Mouse (Mus musculus) hindbrain, embryonic 11.5 days (tissue): ENCODE measurements around the gene Six1. TPM values are rescaled to one million over a fixed set of nuclear protein-coding genes. Genes with fewer than 3 reads are reported as not detected.
A peak's percentile ranks its signal among the peaks of the same experiment; 100 is the strongest.
"Not testable (repeated sequence)": the region's sequence is repeated elsewhere in the genome, so short reads cannot be mapped to it uniquely, and the experiment has no call there.

Experiments used
- ATAC-seq: fragments of 200-750 bp; cut with Nextera tagmentation; 2 replicates; pipeline ENCODE4 v1.8.0; 2017; ENCODE audit warnings: mild to moderate bottlenecking, moderate TSS enrichment, moderate library complexity; ENCODE audit not compliant: low FRiP score
- DNase-seq: peaks from one replicate; pipeline ENCODE4 v3.0.0-alpha.2; 2015; ENCODE audit warnings: low spot score
- H3K27ac ChIP-seq: fragments of 300-500 bp; sonication (generic); 2 replicates; pipeline ENCODE4 v1.5.1; 2014; ENCODE audit warnings: mild to moderate bottlenecking, low read depth, low read length
- H3K27me3 ChIP-seq: fragments of 300-500 bp; sonication (generic); 2 replicates; pipeline ENCODE4 v1.6.1; 2014; ENCODE audit warnings: mild to moderate bottlenecking, low read length, moderate library complexity, mixed read lengths; ENCODE audit not compliant: control insufficient read depth, insufficient read depth
- H3K36me3 ChIP-seq: fragments of 300-500 bp; sonication (generic); 2 replicates; pipeline ENCODE4 v1.6.1; 2014; ENCODE audit warnings: mild to moderate bottlenecking, low read length, moderate library complexity, mixed read lengths; ENCODE audit not compliant: control insufficient read depth, insufficient read depth
- H3K4me1 ChIP-seq: fragments of 300-500 bp; sonication (generic); replicated peaks from 2 replicates; pipeline ENCODE4 v1.6.1; 2014; ENCODE audit warnings: low read length, mixed read lengths; ENCODE audit not compliant: control insufficient read depth, insufficient read depth
- H3K4me2 ChIP-seq: fragments of 300-500 bp; sonication (generic); replicated peaks from 2 replicates; pipeline ENCODE4 v1.6.1; 2014; ENCODE audit warnings: mild to moderate bottlenecking, low read depth, low read length
- H3K4me3 ChIP-seq: fragments of 300-500 bp; sonication (generic); 2 replicates; pipeline ENCODE4 v1.5.1; 2014; ENCODE audit warnings: low read depth, low read length
- H3K9ac ChIP-seq: fragments of 300-500 bp; sonication (generic); 2 replicates; pipeline ENCODE4 v1.6.1; 2014; ENCODE audit warnings: low read depth, low read length
- H3K9me3 ChIP-seq: fragments of 300-500 bp; sonication (generic); 2 replicates; pipeline ENCODE4 v1.6.1; 2016; ENCODE audit warnings: low read length; ENCODE audit not compliant: control insufficient read depth
- WGBS: fragments of 180-500 bp; shearing (Covaris S2); extraction: QIAGEN DNeasy Blood & Tissue Kit; methylation state at CpG from one replicate; pipeline ENCODE4 v1.1.7; 2014; 5-methylcytosine and 5-hydroxymethylcytosine counted together
- polyA plus RNA-seq: library from polyadenylated mRNA; unstranded; fragments of >200 nt; fragmentation: Nextera tagmentation; extraction: Ambion mirVana; gene quantifications from 2 replicates; pipeline ENCODE4 v1.2.1, GENCODE M21; 2014

The Six1 gene
- polyA plus RNA-seq, 1 experiment from 2014 or later: 24.6 TPM

- no peak for ATAC-seq
- Histone ChIP-seq H3K9me3 (no peaks in the 10 kb centered on the region), H3K36me3 (no peaks in the 10 kb centered on the region), H3K4me1 (no peaks in the 10 kb centered on the region), H3K27ac (no peak overlapping the region), H3K27me3 (no peaks in the 10 kb centered on the region), H3K9ac (no peak overlapping the region), H3K4me2 (no peak overlapping the region), H3K4me3 (no peak overlapping the region)
- no peak for DNase-seq
- WGBS: 24% methylated on average over 11 of the region's 11 CpGs
Observed at GRCm38 (mm10) chr12:73085739-73086630, 32.3 kb upstream of the Six1 start.

GRCm38 (mm10) chr12:73083773-73084172 is 30.1 kb upstream of the Six1 start:
- H3K4me1 ChIP-seq: no peaks in the 10 kb centered on the region
- no peaks in the 10 kb centered on the region for H3K9me3 ChIP-seq
- ATAC-seq (no peak), DNase-seq (no peak)
- WGBS: 82% methylated on average over 4 of the region's 4 CpGs
- H3K4me2 ChIP-seq: no peak overlapping the region
- H3K36me3 ChIP-seq: no peaks in the 10 kb centered on the region
- H3K27ac ChIP-seq: no peak overlapping the region
- no peaks in the 10 kb centered on the region for H3K27me3 ChIP-seq
- no peak overlapping the region for H3K9ac ChIP-seq
- no peak overlapping the region for H3K4me3 ChIP-seq

GRCm38 (mm10) chr12:73081828-73082227 is 28.1 kb upstream of the Six1 start:
- not testable (repeated sequence) for H3K4me1 ChIP-seq, H3K4me3 ChIP-seq, H3K36me3 ChIP-seq, H3K9me3 ChIP-seq, H3K27me3 ChIP-seq, ATAC-seq, H3K27ac ChIP-seq, DNase-seq, H3K4me2 ChIP-seq, H3K9ac ChIP-seq
- 93% methylated on average over 4 of the region's 4 CpGs for WGBS

GRCm38 (mm10) chr12:73060805-73061410 is 7.2 kb upstream of the Six1 start:
- H3K36me3 ChIP-seq: no peaks in the 10 kb centered on the region
- H3K4me1 ChIP-seq: no peaks in the 10 kb centered on the region
- no peak overlapping the region for H3K4me3 ChIP-seq
- DNase-seq: no peak
- H3K9me3 ChIP-seq: no peaks in the 10 kb centered on the region
- H3K27me3 ChIP-seq: no peaks in the 10 kb centered on the region; the same call in 1 of the 2 replicates
- no peak overlapping the region for H3K27ac ChIP-seq
- no peak overlapping the region for H3K9ac ChIP-seq
- 61% methylated on average over 9 of the region's 9 CpGs for WGBS
- ATAC-seq: no peak
- no peak overlapping the region for H3K4me2 ChIP-seq

GRCm38 (mm10) chr12:73057492-73057891 is 3.8 kb upstream of the Six1 start:
- H3K4me3 ChIP-seq: no peak overlapping the region
- peaks cover 32% of the 10 kb centered on the region for H3K27me3 ChIP-seq
- H3K36me3 ChIP-seq: no peaks in the 10 kb centered on the region
- ATAC-seq: no peak
- WGBS: 86% methylated on average over 6 of the region's 6 CpGs
- H3K4me1 ChIP-seq: no peaks in the 10 kb centered on the region
- no peak for DNase-seq
- no peak overlapping the region for H3K27ac ChIP-seq
- H3K4me2 ChIP-seq: no peak overlapping the region
- H3K9me3 ChIP-seq: no peaks in the 10 kb centered on the region
- no peak overlapping the region for H3K9ac ChIP-seq

- Histone ChIP-seq H3K9me3 (no peaks in the 10 kb centered on the region), H3K4me1 (no peaks in the 10 kb centered on the region), H3K27ac (no peak overlapping the region), H3K9ac (no peak overlapping the region), H3K36me3 (no peaks in the 10 kb centered on the region), H3K27me3 (peaks cover 48% of the 10 kb centered on the region), H3K4me3 (no peak overlapping the region), H3K4me2 (no peak overlapping the region)
- DNase-seq (peak; percentile 41), ATAC-seq (no peak)
- 7% methylated on average over 5 of the region's 5 CpGs for WGBS
Observed at GRCm38 (mm10) chr12:73055451-73055850, 1.8 kb upstream of the Six1 start.

GRCm38 (mm10) chr12:73054576-73055185 is 994 bp upstream of the Six1 start:
- peaks cover 55% of the 10 kb centered on the region for H3K27me3 ChIP-seq
- H3K4me1 ChIP-seq: no peaks in the 10 kb centered on the region
- H3K4me2 ChIP-seq: peak overlapping the region; percentile 48; the same call in 1 of the 2 replicates

GRCm38 (mm10) chr12:73052651-73053591 is 766 bp downstream of the Six1 start:
- Histone ChIP-seq H3K9ac (no peak overlapping the region), H3K9me3 (no peaks in the 10 kb centered on the region), H3K27ac (peak overlapping the region; percentile 44; the same call in 1 of the 2 replicates), H3K27me3 (peaks cover 71% of the 10 kb centered on the region), H3K4me3 (peak overlapping the region; percentile 34), H3K4me2 (peak overlapping the region; percentile 48), H3K36me3 (no peaks in the 10 kb centered on the region), H3K4me1 (no peaks in the 10 kb centered on the region)
- no peak for ATAC-seq
- WGBS: under 1% methylated on average over 34 of the region's 34 CpGs
- peak; percentile 70 for DNase-seq

More at GRCm38 (mm10) chr12:73054576-73055185, 994 bp upstream of the Six1 start:
- Histone ChIP-seq H3K36me3 (no peaks in the 10 kb centered on the region), H3K4me3 (peak overlapping the region; percentile 34; the same call in 1 of the 2 replicates), H3K9ac (no peak overlapping the region), H3K27ac (no peak overlapping the region), H3K9me3 (no peaks in the 10 kb centered on the region)
- WGBS: 8% methylated on average over 15 of the region's 15 CpGs
- DNase-seq (peak; percentile 52), ATAC-seq (no peak)
